9 mouse cellular contexts compared by ENCODE assay signal in genomic region chr11:117890519-117891282, GRCm38 (mm10). TPM values are rescaled to one million over a fixed set of nuclear protein-coding genes. Genes with fewer than 3 reads are reported as not detected.
DNase-seq lines count a peak whose midpoint lies in the region; ATAC-seq and TF ChIP-seq lines count a peak whose summit lies in the region.
"Had no signal": no experiment of that assay in that cellular context is flagged by ENCODE, and none has a peak within 500 bp of the region (broad histone marks: within the 10 kb centered on the region; RNA-seq: fewer than 3 reads in every experiment).

No protein-coding gene starts in this region.

- ATAC-seq in limb, embryonic 11.5 days (ENCODE audit: insufficient number of reproducible peaks, low FRiP score, low TSS enrichment, low read depth) = no peak
- ATAC-seq in stomach, embryonic 14.5 days (ENCODE audit: insufficient number of reproducible peaks, insufficient read depth, low FRiP score, low read depth) = peak; percentile 43; the same call in 1 of the 2 replicates

- peak overlapping the region; percentile 37; the same call in 1 of the 2 replicates for H3K9ac ChIP-seq in ES-Bruce4 (ENCODE audit: low read depth, poor library complexity, severe bottlenecking)
- H3K9ac ChIP-seq in limb, embryonic 11.5 days (ENCODE audit: low read length) = peak overlapping the region; percentile 50; the same call in 1 of the 2 replicates
- 0 out of 2 replicates have a peak overlapping the region, but pooled peaks have one; percentile 2 for H3K9ac ChIP-seq in stomach, embryonic 14.5 days (replicated peaks; ENCODE audit: low read depth, low read length)

- H3K27me3 ChIP-seq in ES-Bruce4 (ENCODE audit: control insufficient read depth, insufficient read depth, low read length, poor library complexity, severe bottlenecking) = no peaks in the 10 kb centered on the region
- 0 out of 2 replicates have a peak, but pooled peaks cover 7% of the 10 kb centered on the region for H3K27me3 ChIP-seq in limb, embryonic 11.5 days (ENCODE audit: control insufficient read depth, insufficient read depth, low read length)
- no peaks in the 10 kb centered on the region for H3K27me3 ChIP-seq in stomach, embryonic 14.5 days (ENCODE audit: control insufficient read depth, insufficient read depth, low read length)

- no peaks in the 10 kb centered on the region for H3K36me3 ChIP-seq in ES-Bruce4 (ENCODE audit: control insufficient read depth, insufficient read depth, low read length, poor library complexity, severe bottlenecking)
- no peaks in the 10 kb centered on the region for H3K36me3 ChIP-seq in limb, embryonic 11.5 days (ENCODE audit: control insufficient read depth, insufficient read depth, low read length)
- H3K36me3 ChIP-seq in stomach, embryonic 14.5 days (ENCODE audit: control insufficient read depth, insufficient read depth, low read length) = no peaks in the 10 kb centered on the region

- peak; percentile 35 for TF ChIP-seq CTCF in ES-Bruce4 (IDR thresholded peaks at IDR 0.05; ENCODE audit: low read depth, low read length)

- H3K4me1 ChIP-seq in ES-Bruce4 (ENCODE audit: control insufficient read depth, insufficient read depth, low read length) = peaks cover 6% of the 10 kb centered on the region
- H3K4me1 ChIP-seq in limb, embryonic 11.5 days (ENCODE audit: control insufficient read depth, insufficient read depth, low read length) = peaks cover 32% of the 10 kb centered on the region
- H3K4me1 ChIP-seq in stomach, embryonic 14.5 days (ENCODE audit: control insufficient read depth, insufficient read depth, low read length) = peaks cover 39% of the 10 kb centered on the region

- peak overlapping the region; percentile 70; the same call in 1 of the 2 replicates for H3K4me2 ChIP-seq in limb, embryonic 11.5 days (ENCODE audit: low read depth, severe bottlenecking)
- peak overlapping the region; percentile 32 for H3K4me2 ChIP-seq in stomach, embryonic 14.5 days (replicated peaks; ENCODE audit: low read depth, low read length)

- no peak overlapping the region for H3K4me3 ChIP-seq in ES-Bruce4 (ENCODE audit: low read depth, low read length)
- H3K4me3 ChIP-seq in limb, embryonic 11.5 days (ENCODE audit: low read depth, low read length) = no peak overlapping the region
- H3K4me3 ChIP-seq in stomach, embryonic 14.5 days (ENCODE audit: low read depth, low read length) = peak overlapping the region; percentile 17; the same call in 1 of the 2 replicates

- H3K9me3 ChIP-seq in ES-Bruce4 (replicated peaks; ENCODE audit: control insufficient read depth, insufficient read depth, low read length, poor library complexity, severe bottlenecking) = no peaks in the 10 kb centered on the region
- no peaks in the 10 kb centered on the region for H3K9me3 ChIP-seq in limb, embryonic 11.5 days (ENCODE audit: control insufficient read depth, low read length)
- H3K9me3 ChIP-seq in stomach, embryonic 14.5 days (ENCODE audit: control insufficient read depth, low read depth, low read length) = no peaks in the 10 kb centered on the region

- peak overlapping the region; percentile 37; the same call in 1 of the 2 replicates for H3K27ac ChIP-seq in ES-Bruce4 (ENCODE audit: insufficient read depth, low read length)
- H3K27ac ChIP-seq in limb, embryonic 11.5 days (replicated peaks; ENCODE audit: low read depth, low read length) = no peak overlapping the region
- H3K27ac ChIP-seq in stomach, embryonic 14.5 days (ENCODE audit: low read length) = peak overlapping the region; percentile 36; the same call in 1 of the 2 replicates

- peak; percentile 75 for TF ChIP-seq EP300 in ES-Bruce4 (IDR thresholded peaks at IDR 0.05; ENCODE audit: insufficient read depth, low read depth, low read length)

- peak; percentile 55 for DNase-seq in adrenal gland, postnatal 10 days
- DNase-seq in adrenal gland, postnatal 36 days = no peak
- peak; percentile 65 for DNase-seq in gastrocnemius, postnatal 25 days
- peak; percentile 49 for DNase-seq in limb, embryonic 11.5 days (ENCODE audit: low spot score)
- no peak for DNase-seq in cerebellum, postnatal 36 days
- no peak for DNase-seq in cerebellum, adult 18-20 months

- WGBS in limb, embryonic 11.5 days = 20% methylated on average over 13 of the region's 13 CpGs
- WGBS in stomach, embryonic 14.5 days = 26% methylated on average over 13 of the region's 13 CpGs

- TF ChIP-seq POLR2A in ES-Bruce4 (IDR thresholded peaks at IDR 0.05; ENCODE audit: insufficient read depth, low read length) = no peak

RNA-seq across cellular contexts. Expression of gene Tha1, which starts 17.4 kb away (rescaled TPM):
- total RNA-seq in adrenal gland, postnatal 10 days (2021) = 10 to 100 TPM in 1 of 2 experiments, 1 to 10 TPM in 1; 9.5 to 17.3 TPM
- total RNA-seq in adrenal gland, postnatal 36 days (2021) = 10 to 100 TPM; 10.3 to 13.3 TPM
- polyA plus RNA-seq in ES-Bruce4 (2011; ENCODE audit: insufficient read depth, insufficient read length, low read depth, missing spikeins) = 0.52 and 1.1 TPM in 2 replicates
- total RNA-seq in gastrocnemius, postnatal 25 days (2021) = 1 to 10 TPM; 4.7 to 6.1 TPM
- polyA plus RNA-seq in limb, embryonic 11.5 days (2014; fragmentation: Nextera tagmentation; extraction: Ambion mirVana) = 1.4 and 1.5 TPM in 2 replicates
- 5.8 and 6.4 TPM in 2 replicates for polyA plus RNA-seq in stomach, embryonic 14.5 days (2014; fragmentation: Nextera tagmentation; extraction: Ambion mirVana)

RNA-seq across cellular contexts. Expression of gene Tmem235, which starts 30.1 kb away (rescaled TPM):
- not detected for total RNA-seq in adrenal gland, postnatal 10 days (2021)
- not detected for total RNA-seq in adrenal gland, postnatal 36 days (2021)
- 0.37 TPM in 1 of 2 replicates, not detected in the other for polyA plus RNA-seq in ES-Bruce4 (2011; ENCODE audit: insufficient read depth, insufficient read length, low read depth, missing spikeins)
- not detected for total RNA-seq in gastrocnemius, postnatal 25 days (2021)
- polyA plus RNA-seq in limb, embryonic 11.5 days (2014; fragmentation: Nextera tagmentation; extraction: Ambion mirVana) = not detected in 2 replicates
- polyA plus RNA-seq in stomach, embryonic 14.5 days (2014; fragmentation: Nextera tagmentation; extraction: Ambion mirVana) = not detected in 2 replicates
- total RNA-seq: neutrophil, adult 5-6 weeks had no signal

RNA-seq across cellular contexts. Expression of gene Birc5, which starts 41.6 kb away (rescaled TPM):
- 10 to 100 TPM; 23.3 to 28.0 TPM for total RNA-seq in adrenal gland, postnatal 10 days (2021)
- 1 to 10 TPM; 5.0 to 5.4 TPM for total RNA-seq in adrenal gland, postnatal 36 days (2021)
- 171 and 183 TPM in 2 replicates for polyA plus RNA-seq in ES-Bruce4 (2011; ENCODE audit: insufficient read depth, insufficient read length, low read depth, missing spikeins)
- under 1 TPM in 1 of 2 experiments, not detected in 1; 0.86 TPM for total RNA-seq in gastrocnemius, postnatal 25 days (2021)
- 400 and 435 TPM in 2 replicates for polyA plus RNA-seq in limb, embryonic 11.5 days (2014; fragmentation: Nextera tagmentation; extraction: Ambion mirVana)
- 287 and 307 TPM in 2 replicates for polyA plus RNA-seq in stomach, embryonic 14.5 days (2014; fragmentation: Nextera tagmentation; extraction: Ambion mirVana)

Comparison
In these comparisons a context has a peak if more than half of its experiments do, and no peak if none do; other contexts are left out.
1. DNase-seq: peak in adrenal gland, postnatal 10 days (single experiment), gastrocnemius, postnatal 25 days (single experiment) and limb, embryonic 11.5 days (single experiment); none in adrenal gland, postnatal 36 days (0 of 2), cerebellum, postnatal 36 days (0 of 2) and cerebellum, adult 18-20 months (0 of 2).
2. Peak in every context shown above with its lines, with median percentiles within 50 percentile points of each other: H3K9ac ChIP-seq.